Mouse (Mus musculus) heart, embryonic 14.5 days (tissue): Measurements from ENCODE around the gene Inca1. TPM values are rescaled to one million over a fixed set of nuclear protein-coding genes. Genes with fewer than 3 reads are reported as not detected.

ENCODE experiments used
- ATAC-seq: fragments of 200-750 bp; cut with Nextera tagmentation; 2 replicates; pipeline ENCODE4 v1.8.0; 2017; ENCODE audit warnings: low read depth, moderate TSS enrichment; ENCODE audit not compliant: insufficient number of reproducible peaks, insufficient read depth, low FRiP score
- H3K27ac ChIP-seq, 2 experiments: fragments of 200-500 bp in 1 of 2; fragments of 300-500 bp in 1 of 2; sonication (generic) in 1 of 2; replicated peaks in 1 of 2; 2 replicates each; pipeline ENCODE4 v1.5.1; 2012 to 2014; ENCODE audit warnings: low read depth in 2 of 2, low read length in 2 of 2, control low read depth in 1 of 2, mild to moderate bottlenecking in 1 of 2, mixed read lengths in 1 of 2; ENCODE audit not compliant: control insufficient read depth in 1 of 2, insufficient read depth in 1 of 2
- H3K27me3 ChIP-seq: fragments of 300-500 bp; sonication (generic); 2 replicates; pipeline ENCODE4 v1.6.1; 2014; ENCODE audit warnings: mild to moderate bottlenecking, low read length, control low read depth; ENCODE audit not compliant: control insufficient read depth, insufficient read depth
- H3K36me3 ChIP-seq: fragments of 300-500 bp; sonication (generic); 2 replicates; pipeline ENCODE4 v1.6.1; 2014; ENCODE audit warnings: mild to moderate bottlenecking, control low read depth, low read length, mixed read lengths; ENCODE audit not compliant: control insufficient read depth, insufficient read depth
- H3K4me1 ChIP-seq, 2 experiments: fragments of 200-500 bp in 1 of 2; fragments of 300-500 bp in 1 of 2; sonication (generic) in 1 of 2; 2 replicates each; pipeline ENCODE4 v1.6.1; 2012 to 2014; ENCODE audit warnings: low read length in 2 of 2, control low read depth in 1 of 2, mixed read lengths in 1 of 2; ENCODE audit not compliant: control insufficient read depth in 2 of 2, insufficient read depth in 2 of 2
- H3K4me2 ChIP-seq: fragments of 300-500 bp; sonication (generic); 2 replicates; pipeline ENCODE4 v1.6.1; 2014; ENCODE audit warnings: mild to moderate bottlenecking, low read length
- H3K4me3 ChIP-seq, 2 experiments: fragments of 200-500 bp in 1 of 2; fragments of 300-500 bp in 1 of 2; sonication (generic) in 1 of 2; 2 replicates each; pipeline ENCODE4 v1.5.1; 2012 to 2014; ENCODE audit warnings: low read length in 2 of 2, mild to moderate bottlenecking in 2 of 2, control low read depth in 1 of 2, low read depth in 1 of 2, moderate library complexity in 1 of 2; ENCODE audit not compliant: control insufficient read depth in 1 of 2, insufficient read depth in 1 of 2
- H3K9ac ChIP-seq: fragments of 300-500 bp; sonication (generic); 2 replicates; pipeline ENCODE4 v1.6.1; 2014; ENCODE audit warnings: mild to moderate bottlenecking, low read length
- H3K9me3 ChIP-seq: fragments of 300-500 bp; sonication (generic); 2 replicates; pipeline ENCODE4 v1.6.1; 2016; ENCODE audit warnings: low read length, control low read depth; ENCODE audit not compliant: control insufficient read depth
- WGBS: fragments of 180-500 bp; shearing (Covaris S2); extraction: QIAGEN DNeasy Blood & Tissue Kit; methylation state at CpG from one replicate; pipeline ENCODE4 v1.1.7; 2014; 5-methylcytosine and 5-hydroxymethylcytosine counted together
- polyA plus RNA-seq: library from polyadenylated mRNA; unstranded; fragments of >200 nt; fragmentation: Nextera tagmentation; extraction: Ambion mirVana; gene quantifications from 2 replicates; pipeline ENCODE4 v1.2.1, GENCODE M21; 2014

Gene Inca1
- polyA plus RNA-seq, 1 experiment from 2014 or later = 2.7 TPM

DNA sequence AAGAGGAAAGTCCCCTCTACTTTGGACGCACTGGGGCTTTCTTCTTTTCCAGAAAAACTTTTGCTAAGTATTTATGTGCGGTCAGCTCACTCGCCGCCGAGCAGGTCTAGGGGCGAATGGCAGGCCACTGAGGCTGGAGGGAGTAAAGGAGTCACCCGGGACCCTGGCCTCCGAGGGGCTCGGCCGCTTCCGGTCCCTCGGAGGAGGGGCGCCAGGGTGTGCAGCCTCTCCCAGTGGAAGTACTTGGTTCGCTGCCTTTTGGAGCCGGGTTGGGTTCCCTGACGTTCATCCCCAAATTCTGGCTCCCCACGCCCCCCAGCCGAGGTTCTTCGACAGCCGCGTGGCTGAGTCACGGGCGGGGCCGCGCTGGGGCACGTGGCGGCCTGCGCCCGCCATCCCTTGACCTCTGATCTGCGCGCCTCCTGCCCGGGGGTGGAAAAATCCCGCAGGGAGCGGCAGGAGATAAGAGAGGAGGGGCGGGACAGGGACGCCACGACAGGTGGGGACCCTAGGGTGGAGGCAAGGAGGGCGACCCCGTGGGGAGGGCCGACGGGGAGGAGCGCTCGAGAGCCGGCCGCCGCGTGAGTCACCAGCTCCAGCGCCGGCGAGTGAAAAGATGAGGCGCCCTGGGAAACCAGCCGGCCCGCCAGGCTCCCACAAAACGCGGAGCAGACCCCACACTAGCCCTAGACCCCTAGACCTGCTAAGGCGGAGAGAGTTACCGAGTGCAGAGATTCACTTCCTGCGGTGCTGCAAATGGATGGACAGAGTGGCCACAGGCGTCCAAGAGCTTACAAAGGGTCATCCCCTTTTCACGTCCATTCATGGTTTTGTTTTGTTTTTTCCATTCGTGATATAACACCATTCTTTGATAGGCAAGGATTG lies 44.1 kb downstream of the Inca1 start:
- peaks cover 38 to 52% of the 10 kb centered on the region in 2 experiments for H3K4me1 ChIP-seq
- H3K9ac ChIP-seq = peak overlapping the region; percentile 99
- under 1% methylated on average over 60 of the region's 61 CpGs for WGBS
- peak overlapping the region; percentile 79 to 97 for H3K4me3 ChIP-seq
- peaks cover 50% of the 10 kb centered on the region for H3K36me3 ChIP-seq
- no peaks in the 10 kb centered on the region for H3K9me3 ChIP-seq
- peak overlapping the region; percentile 85 to 98 for H3K27ac ChIP-seq
- peak; percentile 12; the same call in 1 of the 2 replicates for ATAC-seq
- peak overlapping the region; percentile 90 for H3K4me2 ChIP-seq
- no peaks in the 10 kb centered on the region for H3K27me3 ChIP-seq

DNA sequence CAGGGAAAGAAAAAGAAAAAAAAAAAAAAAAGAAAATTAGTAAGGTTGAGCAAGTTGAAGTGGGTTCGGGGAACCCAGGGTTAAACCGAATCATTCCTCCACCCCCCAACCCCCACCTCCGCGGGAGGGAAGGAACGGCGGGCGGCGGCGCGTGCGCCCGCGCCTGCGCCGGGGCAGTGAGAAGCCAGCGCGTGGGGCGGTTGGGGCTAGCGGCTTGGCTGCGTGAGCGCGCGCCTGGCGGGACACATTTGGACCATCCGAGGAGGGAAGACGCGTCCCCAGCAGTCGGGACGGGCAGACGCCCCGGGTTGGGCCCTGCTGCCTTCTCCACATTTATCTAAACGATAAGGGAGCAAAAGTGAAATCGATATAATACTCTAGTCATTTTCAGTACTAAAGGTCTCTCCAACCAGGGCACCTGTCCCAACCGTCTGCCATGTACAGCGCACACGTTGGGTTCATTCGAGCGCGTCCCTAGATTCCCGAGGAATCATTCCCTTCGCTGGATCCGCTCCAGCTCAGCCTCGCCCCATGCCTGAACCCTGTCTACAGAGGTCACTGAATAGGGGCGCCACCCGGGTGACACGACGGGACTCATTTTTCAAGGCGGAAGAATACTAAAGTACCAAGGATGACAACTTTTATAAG lies 44.9 kb downstream of the Inca1 start:
- peak overlapping the region; percentile 79 to 97 for H3K4me3 ChIP-seq
- H3K27ac ChIP-seq = peak overlapping the region; percentile 85 to 98
- under 1% methylated on average over 44 of the region's 48 CpGs for WGBS
- peak overlapping the region; percentile 99 for H3K9ac ChIP-seq
- peak; percentile 42; the same call in 1 of the 2 replicates for ATAC-seq
- H3K4me1 ChIP-seq = peaks cover 39 to 57% of the 10 kb centered on the region in 2 experiments
- no peaks in the 10 kb centered on the region for H3K9me3 ChIP-seq
- peak overlapping the region; percentile 90 for H3K4me2 ChIP-seq
- H3K27me3 ChIP-seq = no peaks in the 10 kb centered on the region
- H3K36me3 ChIP-seq = peaks cover 50% of the 10 kb centered on the region

DNA sequence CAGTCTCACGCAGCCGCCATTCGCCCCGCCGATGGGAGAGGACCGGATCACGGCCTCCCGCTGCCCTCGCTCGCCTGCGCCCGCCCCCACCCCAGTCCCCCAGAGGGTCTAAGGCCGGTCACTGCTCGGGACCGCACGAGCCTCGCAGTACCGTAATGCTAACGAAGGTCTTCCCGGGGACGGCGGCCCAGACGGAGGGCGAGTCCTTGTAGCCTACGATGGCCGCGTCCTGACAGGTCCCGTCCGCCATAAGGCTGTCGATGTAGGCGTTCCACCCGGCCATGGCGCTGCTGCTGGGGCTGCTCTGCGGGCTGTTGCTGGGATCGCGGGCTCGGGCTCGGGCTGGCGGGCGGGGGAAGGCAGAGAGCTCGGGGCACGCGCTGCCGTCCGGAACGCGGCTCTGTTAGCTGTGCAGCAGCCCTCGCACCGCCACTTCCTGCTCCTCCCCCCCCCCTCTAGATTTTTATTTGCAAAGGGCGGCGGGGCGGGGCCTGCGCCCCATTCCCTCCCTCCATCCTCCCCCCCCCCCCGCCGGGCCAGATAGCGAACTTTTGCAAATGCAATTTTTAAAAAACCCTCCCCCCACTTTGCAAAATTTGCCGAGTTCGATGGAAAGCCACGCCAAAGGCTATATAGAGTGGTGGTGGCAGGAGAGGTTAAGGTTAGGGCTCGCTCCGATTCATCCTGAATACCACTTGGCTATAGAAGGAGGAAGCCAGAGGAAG lies 45.6 kb downstream of the Inca1 start, which contains the start of gene Pfn1:
Pfn1 (minus strand) TSS at position 447 of the 725 bp plus-strand sequence.
- 0 out of 2 replicates have a peak, but pooled peaks have one; percentile 9 for ATAC-seq
- H3K36me3 ChIP-seq = peaks cover 50% of the 10 kb centered on the region
- H3K4me1 ChIP-seq = peaks cover 39 to 62% of the 10 kb centered on the region in 2 experiments
- WGBS = under 1% methylated on average over 55 of the region's 61 CpGs
- peak within 1 kb of the TSS; percentile 90 to 98 for H3K27ac ChIP-seq
- peak within 1 kb of the TSS; percentile 99 for H3K9ac ChIP-seq
- H3K9me3 ChIP-seq = no peaks in the 10 kb centered on the region
- peak within 1 kb of the TSS; percentile 79 to 97 for H3K4me3 ChIP-seq
- H3K4me2 ChIP-seq = peak within 1 kb of the TSS; percentile 90
- no peaks in the 10 kb centered on the region for H3K27me3 ChIP-seq

DNA sequence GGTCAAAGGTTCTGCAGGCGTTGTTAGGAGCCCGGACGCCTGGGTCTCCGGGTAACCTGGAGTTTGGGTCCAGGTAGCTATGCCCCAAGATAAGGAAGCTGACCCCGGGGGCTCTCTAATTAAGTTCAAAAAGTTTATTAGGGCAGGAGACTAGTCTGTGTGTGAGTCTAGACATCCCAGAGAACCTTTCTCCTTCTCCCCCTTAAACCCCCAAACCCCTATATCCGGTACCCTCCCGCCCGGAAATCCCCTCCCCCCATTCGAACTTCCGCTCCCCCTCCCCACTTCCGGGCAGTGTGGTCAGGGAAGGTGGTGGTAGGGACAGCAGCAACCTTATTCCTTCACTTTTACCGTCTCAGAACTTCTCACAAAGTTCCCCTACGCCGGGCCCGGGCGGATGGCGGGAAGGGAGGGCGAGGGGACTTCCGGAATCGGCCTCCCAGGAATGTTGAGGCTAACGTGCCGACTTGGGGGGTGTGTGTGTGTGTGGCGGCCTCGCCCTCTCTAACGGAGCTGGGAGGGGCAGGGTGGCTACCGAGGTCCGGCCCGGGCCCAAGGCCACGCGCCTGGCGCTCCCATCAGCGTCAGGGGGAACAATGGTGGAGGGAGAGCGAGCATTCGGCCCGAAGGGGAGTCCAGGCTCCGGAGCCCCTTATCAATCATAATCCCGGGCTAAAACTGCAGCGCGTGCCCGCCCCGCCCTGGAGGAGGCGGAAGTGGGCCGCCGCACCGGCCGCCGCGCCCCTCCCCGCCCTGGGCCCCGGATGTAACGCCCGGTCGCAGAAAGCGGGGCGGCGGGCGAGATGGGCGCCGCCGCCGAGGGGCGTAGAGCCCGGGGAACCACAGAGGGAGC lies 46.4 kb downstream of the Inca1 start:
- H3K4me3 ChIP-seq = peak overlapping the region; percentile 79 to 97
- peaks cover 34 to 54% of the 10 kb centered on the region in 2 experiments for H3K4me1 ChIP-seq
- H3K27me3 ChIP-seq = no peaks in the 10 kb centered on the region
- H3K9ac ChIP-seq = peak overlapping the region; percentile 99
- peak overlapping the region; percentile 90 for H3K4me2 ChIP-seq
- under 1% methylated on average over 62 of the region's 63 CpGs for WGBS
- H3K9me3 ChIP-seq = no peaks in the 10 kb centered on the region
- peak overlapping the region; percentile 90 to 98 for H3K27ac ChIP-seq
- ATAC-seq = 0 out of 2 replicates have a peak, but pooled peaks have one; percentile 3
- peaks cover 51% of the 10 kb centered on the region for H3K36me3 ChIP-seq

DNA sequence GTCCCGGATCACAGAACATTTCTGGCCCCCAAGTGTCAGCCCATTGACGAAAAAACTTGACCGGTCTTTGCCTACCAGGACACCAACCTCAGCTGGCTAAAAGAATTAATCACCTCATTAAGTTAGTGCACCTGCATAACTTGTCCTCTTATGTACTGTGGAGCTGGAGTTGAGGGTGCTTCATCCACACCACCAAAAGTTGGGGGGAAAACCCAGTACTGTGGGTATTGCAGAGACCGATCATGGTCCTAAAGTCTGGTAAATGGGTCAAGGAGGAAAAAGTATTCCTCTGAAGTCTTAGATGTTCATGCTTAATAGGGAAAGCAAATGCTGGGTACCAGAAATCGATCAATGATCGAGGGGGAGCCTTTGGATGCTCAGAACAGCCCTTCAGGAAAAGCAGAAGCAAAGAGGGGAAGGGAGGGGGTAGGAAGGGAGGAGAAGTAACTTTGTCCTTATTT lies 47.0 kb downstream of the Inca1 start:
- Histone ChIP-seq H3K4me1 (peaks cover 27 to 54% of the 10 kb centered on the region in 2 experiments), H3K27ac (peak overlapping the region; percentile 50 to 98; a peak in 3 of 4 replicates), H3K9ac (peak overlapping the region; percentile 99), H3K9me3 (no peaks in the 10 kb centered on the region), H3K27me3 (no peaks in the 10 kb centered on the region), H3K4me2 (peak overlapping the region; percentile 90), H3K36me3 (peaks cover 50% of the 10 kb centered on the region), H3K4me3 (peak overlapping the region; percentile 79 to 97)
- 48% methylated on average over 6 of the region's 6 CpGs for WGBS
- no peak for ATAC-seq

DNA sequence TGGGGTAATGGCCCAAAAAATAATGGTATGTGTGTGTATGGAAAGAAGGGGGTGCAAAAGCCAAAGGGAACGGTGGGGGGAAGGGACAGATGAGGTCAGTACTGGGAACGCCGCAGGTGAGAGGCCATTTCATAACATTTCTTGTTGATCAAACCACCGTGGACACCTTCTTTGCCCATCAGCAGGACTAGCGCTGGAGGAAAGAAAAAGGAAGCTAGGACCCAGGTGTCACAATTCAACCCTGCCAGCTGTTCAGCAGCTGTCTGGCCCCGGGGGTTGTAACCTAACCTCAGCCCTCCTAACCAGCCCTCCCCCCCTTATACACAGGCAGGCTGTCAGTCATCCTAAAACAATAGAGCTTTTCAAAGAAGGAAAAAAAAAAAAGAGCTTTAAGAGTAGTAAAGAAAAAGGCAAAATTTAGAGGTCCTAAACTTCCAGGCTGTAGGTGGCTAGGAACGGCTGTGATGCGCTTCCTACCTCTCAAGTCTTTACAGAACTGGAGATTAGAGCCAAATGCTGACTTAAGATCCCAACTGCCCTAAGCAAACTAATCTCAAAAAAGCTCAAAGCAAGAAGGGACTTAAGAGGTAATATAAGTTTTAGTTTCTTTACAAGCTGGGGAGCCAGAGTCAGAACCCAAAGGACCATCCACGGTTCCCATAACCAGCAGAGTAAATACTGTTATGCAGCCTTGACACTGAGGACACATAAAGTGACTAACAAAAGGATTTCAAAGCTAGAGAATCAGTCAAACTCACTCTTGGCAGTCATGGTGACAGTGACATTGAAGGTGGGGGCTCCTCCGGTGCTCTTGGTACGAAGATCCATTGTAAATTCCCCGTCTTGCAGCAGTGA lies 47.7 kb downstream of the Inca1 start:
- WGBS = 58% methylated on average over 12 of the region's 12 CpGs
- H3K27me3 ChIP-seq = no peaks in the 10 kb centered on the region
- H3K4me2 ChIP-seq = peak overlapping the region; percentile 90
- peak overlapping the region; percentile 79 to 97 for H3K4me3 ChIP-seq
- H3K4me1 ChIP-seq = peaks cover 21 to 53% of the 10 kb centered on the region in 2 experiments
- no peak for ATAC-seq
- peak overlapping the region; percentile 99 for H3K9ac ChIP-seq
- H3K36me3 ChIP-seq = peaks cover 50% of the 10 kb centered on the region
- H3K9me3 ChIP-seq = no peaks in the 10 kb centered on the region
- H3K27ac ChIP-seq = peak overlapping the region; percentile 21 to 50; a peak in 1 of 4 replicates
